Mouse (Mus musculus) hindbrain, postnatal 0 days (tissue): ENCODE data around the gene Calhm1. TPM values are rescaled to one million over a fixed set of nuclear protein-coding genes. Genes with fewer than 3 reads are reported as not detected.
A peak's percentile ranks its signal among the peaks of the same experiment; 100 is the strongest.

ENCODE experiments used
- ATAC-seq: fragments of 200-750 bp; cut with Nextera tagmentation; 2 replicates; pipeline ENCODE4 v1.8.0; 2017; ENCODE audit warnings: mild to moderate bottlenecking, moderate TSS enrichment, moderate library complexity
- DNase-seq: peaks from one replicate; pipeline ENCODE4 v3.0.0-alpha.2; 2015; ENCODE audit warnings: low spot score
- H3K27ac ChIP-seq: fragments of 300-500 bp; sonication (generic); 2 replicates; pipeline ENCODE4 v1.5.1; 2014; ENCODE audit warnings: mild to moderate bottlenecking
- H3K27me3 ChIP-seq: fragments of 300-500 bp; sonication (generic); 2 replicates; pipeline ENCODE4 v1.6.1; 2014; ENCODE audit warnings: low read length, mixed read lengths; ENCODE audit not compliant: insufficient read depth
- H3K36me3 ChIP-seq: fragments of 300-500 bp; sonication (generic); 2 replicates; pipeline ENCODE4 v1.6.1; 2014; ENCODE audit warnings: low read length, mixed read lengths; ENCODE audit not compliant: insufficient read depth
- H3K4me1 ChIP-seq: fragments of 300-500 bp; sonication (generic); 2 replicates; pipeline ENCODE4 v1.6.1; 2014; ENCODE audit warnings: antibody characterized with exemption, low read length, mixed read lengths; ENCODE audit not compliant: insufficient read depth
- H3K4me2 ChIP-seq: fragments of 300-500 bp; sonication (generic); 2 replicates; pipeline ENCODE4 v1.6.1; 2014; ENCODE audit warnings: low read depth, mild to moderate bottlenecking, low read length, moderate library complexity, mixed read lengths
- H3K4me3 ChIP-seq: fragments of 300-500 bp; sonication (generic); 2 replicates; pipeline ENCODE4 v1.5.1; 2014; ENCODE audit warnings: low read length
- H3K9ac ChIP-seq: fragments of 300-500 bp; sonication (generic); replicated peaks from 2 replicates; pipeline ENCODE4 v1.6.1; 2014; ENCODE audit warnings: mild to moderate bottlenecking, low read length, moderate library complexity, mixed read lengths
- H3K9me3 ChIP-seq: fragments of 300-500 bp; sonication (generic); 2 replicates; pipeline ENCODE4 v1.6.1; 2016; ENCODE audit warnings: low read length, mixed read lengths
- CTCF ChIP-seq: IDR thresholded peaks from 2 replicates; pipeline ENCODE4 v1.5.1; 2016; ENCODE audit warnings: antibody characterized with exemption, control low read depth, low read depth
- WGBS: fragments of 180-500 bp; shearing (Covaris S2); extraction: QIAGEN DNeasy Blood & Tissue Kit; methylation state at CpG from one replicate; pipeline ENCODE4 v1.1.7; 2014; 5-methylcytosine and 5-hydroxymethylcytosine counted together
- polyA plus RNA-seq: library from polyadenylated mRNA; unstranded; fragments of >200 nt; fragmentation: Nextera tagmentation; extraction: Ambion mirVana; gene quantifications from 2 replicates; pipeline ENCODE4 v1.2.1, GENCODE M21; 2015
- total RNA-seq: library from RNA; depleted of rRNA; stranded (reverse); fragments of >200 nt; gene quantifications from 2 replicates; pipeline ENCODE4 v1.2.3, GENCODE M21; 2014; rRNA removed

Calhm1 gene
- total and polyA plus RNA-seq, 2 experiments from 2014 or later = not detected

GRCm38 (mm10) chr19:47128835-47129234 lies 15.2 kb downstream of the Calhm1 start:
- DNase-seq (no peak), ATAC-seq (no peak)
- no peak overlapping the region for H3K9ac ChIP-seq
- no peak overlapping the region for H3K4me2 ChIP-seq
- no peaks in the 10 kb centered on the region for H3K9me3 ChIP-seq
- no peak overlapping the region for H3K4me3 ChIP-seq
- peaks cover 73% of the 10 kb centered on the region for H3K36me3 ChIP-seq
- no peaks in the 10 kb centered on the region for H3K4me1 ChIP-seq
- no peak for TF ChIP-seq CTCF
- 93% methylated on average over 11 of the region's 11 CpGs for WGBS
- H3K27ac ChIP-seq = no peak overlapping the region
- no peaks in the 10 kb centered on the region for H3K27me3 ChIP-seq

DNA sequence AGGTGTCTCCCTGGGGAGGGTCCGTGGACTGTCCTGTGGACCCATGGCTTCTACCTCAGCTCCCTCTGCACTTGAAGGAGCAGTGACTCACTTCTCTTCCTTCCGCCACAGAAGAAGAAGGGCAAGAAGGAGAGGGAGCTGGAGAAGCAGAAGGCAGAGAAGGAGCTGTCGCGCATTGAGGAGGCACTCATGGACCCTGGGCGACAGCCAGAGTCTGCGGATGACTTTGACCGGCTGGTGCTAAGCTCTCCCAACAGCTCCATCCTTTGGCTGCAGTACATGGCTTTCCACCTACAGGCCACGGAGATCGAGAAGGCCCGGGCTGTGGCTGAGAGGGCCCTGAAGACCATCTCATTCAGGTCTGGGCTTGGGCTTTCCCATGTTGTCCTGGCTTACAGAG lies 15.9 kb downstream of the Calhm1 start:
- no peaks in the 10 kb centered on the region for H3K9me3 ChIP-seq
- H3K4me3 ChIP-seq = no peak overlapping the region
- peaks cover 73% of the 10 kb centered on the region for H3K36me3 ChIP-seq
- H3K9ac ChIP-seq = no peak overlapping the region
- ATAC-seq (no peak), DNase-seq (no peak)
- H3K27ac ChIP-seq = no peak overlapping the region
- H3K4me2 ChIP-seq = no peak overlapping the region
- WGBS = 96% methylated on average over 10 of the region's 10 CpGs
- no peak for TF ChIP-seq CTCF
- H3K4me1 ChIP-seq = no peaks in the 10 kb centered on the region
- H3K27me3 ChIP-seq = no peaks in the 10 kb centered on the region

GRCm38 (mm10) chr19:47122802-47123201 lies 21.3 kb downstream of the Calhm1 start:
- ATAC-seq (no peak), DNase-seq (peak; percentile 61)
- H3K36me3 ChIP-seq = peaks cover 50% of the 10 kb centered on the region
- peak; percentile 80 for TF ChIP-seq CTCF
- H3K4me3 ChIP-seq = no peak overlapping the region
- no peak overlapping the region for H3K9ac ChIP-seq
- H3K9me3 ChIP-seq = no peaks in the 10 kb centered on the region
- no peaks in the 10 kb centered on the region for H3K27me3 ChIP-seq
- H3K4me2 ChIP-seq = no peak overlapping the region
- 23% methylated on average over 2 of the region's 2 CpGs for WGBS
- no peak overlapping the region for H3K27ac ChIP-seq
- H3K4me1 ChIP-seq = no peaks in the 10 kb centered on the region

DNA sequence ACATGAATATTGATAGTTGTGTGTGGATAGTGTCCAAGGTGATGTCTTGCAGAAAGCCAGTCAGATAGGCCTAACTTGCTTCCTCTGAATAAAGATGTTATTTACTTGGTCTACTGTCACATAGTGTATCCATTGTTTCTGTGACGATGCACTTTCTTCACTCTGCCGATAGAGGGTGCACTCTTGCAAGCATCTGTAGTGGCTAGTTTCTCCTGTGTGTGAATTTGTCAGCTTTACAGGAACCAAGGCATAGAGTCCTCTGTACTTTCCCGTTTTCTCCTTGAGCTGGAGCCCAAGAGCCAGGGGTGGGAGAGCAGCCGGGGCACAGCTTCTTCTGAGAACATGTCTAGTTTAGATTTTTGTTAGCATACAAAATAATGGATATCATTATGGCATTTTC lies 23.0 kb downstream of the Calhm1 start:
- ATAC-seq (peak; percentile 67; the same call in 1 of the 2 replicates), DNase-seq (peak; percentile 74)
- 38% methylated on average over 4 of the region's 4 CpGs for WGBS
- Histone ChIP-seq H3K4me2 (no peak overlapping the region), H3K9ac (no peak overlapping the region), H3K36me3 (peaks cover 50% of the 10 kb centered on the region), H3K27me3 (no peaks in the 10 kb centered on the region), H3K27ac (no peak overlapping the region), H3K4me1 (no peaks in the 10 kb centered on the region), H3K9me3 (no peaks in the 10 kb centered on the region), H3K4me3 (no peak overlapping the region)
- TF ChIP-seq CTCF = peak; percentile 90

DNA sequence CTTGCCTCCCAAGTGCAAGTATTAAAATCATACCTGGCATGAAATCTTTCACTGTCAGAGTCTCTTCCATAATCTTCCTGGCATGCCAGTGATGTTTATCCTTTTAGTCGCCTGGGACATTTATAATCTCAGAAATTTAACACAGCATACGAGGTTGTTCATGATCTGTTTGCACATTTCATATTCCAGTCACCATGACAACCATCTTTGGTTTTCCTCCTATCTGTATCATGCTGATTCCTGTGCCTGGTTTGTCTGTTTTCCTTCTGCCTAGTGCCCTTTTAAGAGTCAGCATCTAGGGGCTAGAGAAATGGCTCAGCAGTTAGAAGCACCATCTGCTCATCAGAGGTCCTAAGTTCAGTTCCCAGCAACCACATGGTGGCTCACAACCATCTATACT lies 25.4 kb downstream of the Calhm1 start:
- no peaks in the 10 kb centered on the region for H3K9me3 ChIP-seq
- no peak overlapping the region for H3K4me2 ChIP-seq
- no peak overlapping the region for H3K27ac ChIP-seq
- 83% methylated on average over 2 of the region's 2 CpGs for WGBS
- H3K9ac ChIP-seq = no peak overlapping the region
- no peaks in the 10 kb centered on the region for H3K27me3 ChIP-seq
- no peak for ATAC-seq
- H3K36me3 ChIP-seq = peaks cover 54% of the 10 kb centered on the region
- no peak for DNase-seq
- H3K4me3 ChIP-seq = no peak overlapping the region
- no peak for TF ChIP-seq CTCF
- no peaks in the 10 kb centered on the region for H3K4me1 ChIP-seq

DNA sequence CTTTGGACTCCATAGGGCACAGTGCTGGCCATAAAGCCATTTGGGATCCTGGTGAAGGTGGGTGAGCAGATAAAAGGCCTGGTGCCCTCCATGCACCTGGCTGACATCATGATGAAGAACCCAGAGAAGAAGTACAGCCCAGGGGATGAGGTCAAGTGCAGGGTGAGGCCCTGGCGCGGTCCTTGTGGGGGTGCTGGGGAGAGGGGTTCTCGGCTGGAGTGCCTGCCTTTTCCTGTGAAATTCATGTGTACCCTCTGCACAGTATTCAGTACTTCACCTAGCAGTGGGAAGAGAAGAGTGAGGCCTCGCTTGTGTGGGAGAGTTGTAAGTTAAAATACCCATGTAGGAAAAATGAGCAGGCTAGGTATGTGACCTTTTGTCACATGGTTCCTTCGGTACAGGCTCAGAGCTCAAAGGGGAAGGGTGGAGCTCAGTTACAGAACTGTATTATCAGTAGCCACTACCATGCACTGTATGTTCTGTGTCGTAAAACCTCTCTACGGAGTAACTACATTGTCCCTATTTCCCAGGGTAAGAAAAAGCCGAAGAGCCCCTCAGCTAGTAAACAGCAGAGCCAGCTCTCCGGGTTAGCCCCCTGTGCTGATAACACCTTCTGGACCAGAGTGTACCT lies 39.3 kb downstream of the Calhm1 start:
- Histone ChIP-seq H3K4me2 (no peak overlapping the region), H3K36me3 (peaks cover 77% of the 10 kb centered on the region), H3K27ac (no peak overlapping the region), H3K4me3 (no peak overlapping the region), H3K9me3 (no peaks in the 10 kb centered on the region), H3K27me3 (no peaks in the 10 kb centered on the region), H3K9ac (no peak overlapping the region), H3K4me1 (no peaks in the 10 kb centered on the region)
- ATAC-seq (no peak), DNase-seq (no peak)
- WGBS = 94% methylated on average over 9 of the region's 9 CpGs
- TF ChIP-seq CTCF = no peak

- no peak overlapping the region for H3K4me2 ChIP-seq
- no peak overlapping the region for H3K4me3 ChIP-seq
- no peaks in the 10 kb centered on the region for H3K4me1 ChIP-seq
- H3K27ac ChIP-seq = no peak overlapping the region
- 97% methylated on average over 5 of the region's 5 CpGs for WGBS
- H3K9me3 ChIP-seq = no peaks in the 10 kb centered on the region
- ATAC-seq (no peak), DNase-seq (no peak)
- TF ChIP-seq CTCF = no peak
- H3K36me3 ChIP-seq = peaks cover 63% of the 10 kb centered on the region
- H3K27me3 ChIP-seq = no peaks in the 10 kb centered on the region
- no peak overlapping the region for H3K9ac ChIP-seq
Measured at GRCm38 (mm10) chr19:47101080-47101479, 43.0 kb downstream of the Calhm1 start.

Other genes with a start within 250 kb of the Calhm1 start
- gene Ina, start 129.6 kb downstream of the Calhm1 start, total RNA-seq = 217 and 280 TPM in 2 replicates
- gene Ina, start 129.6 kb downstream of the Calhm1 start, polyA plus RNA-seq = 294 and 315 TPM in 2 replicates
- gene Nt5c2, start 129.1 kb downstream of the Calhm1 start, total RNA-seq = 43.4 and 44.2 TPM in 2 replicates
- 79.8 and 80.7 TPM in 2 replicates for gene Nt5c2, start 129.1 kb downstream of the Calhm1 start, polyA plus RNA-seq
- gene Pcgf6, start 93.3 kb downstream of the Calhm1 start, total RNA-seq = 12.9 and 17.9 TPM in 2 replicates
- 20.0 and 22.7 TPM in 2 replicates for gene Pcgf6, start 93.3 kb downstream of the Calhm1 start, polyA plus RNA-seq
- gene Taf5, start 76.5 kb downstream of the Calhm1 start, total RNA-seq = 7.2 and 11.3 TPM in 2 replicates
- 2.9 and 3.3 TPM in 2 replicates for gene Taf5, start 76.5 kb downstream of the Calhm1 start, polyA plus RNA-seq
- 639 and 658 TPM in 2 replicates for gene Usmg5, start 53.6 kb downstream of the Calhm1 start, total RNA-seq
- gene Usmg5, start 53.6 kb downstream of the Calhm1 start, polyA plus RNA-seq = 2,274 and 2,322 TPM in 2 replicates
- 8.0 and 10.4 TPM in 2 replicates for gene Pdcd11, start 53.5 kb downstream of the Calhm1 start, total RNA-seq
- gene Pdcd11, start 53.5 kb downstream of the Calhm1 start, polyA plus RNA-seq = 4.3 and 4.4 TPM in 2 replicates
- gene Calhm2, start 6.0 kb downstream of the Calhm1 start, total RNA-seq = 0.86 and 3.1 TPM in 2 replicates
- 0.85 and 1.0 TPM in 2 replicates for gene Calhm2, start 6.0 kb downstream of the Calhm1 start, polyA plus RNA-seq
- gene Calhm3, start 13.5 kb upstream of the Calhm1 start, total RNA-seq = not detected in 2 replicates
- not detected in 2 replicates for gene Calhm3, start 13.5 kb upstream of the Calhm1 start, polyA plus RNA-seq
- gene Neurl1a, start 34.6 kb upstream of the Calhm1 start, total RNA-seq = 95.4 and 114 TPM in 2 replicates
- 16.2 and 16.9 TPM in 2 replicates for gene Neurl1a, start 34.6 kb upstream of the Calhm1 start, polyA plus RNA-seq